Mouse (Mus musculus) liver, embryonic 16.5 days (tissue): ENCODE measurements around the gene Prkch. TPM values are rescaled to one million over a fixed set of nuclear protein-coding genes. Genes with fewer than 3 reads are reported as not detected.

Experiments
- ATAC-seq: fragments of 200-750 bp; cut with Nextera tagmentation; 2 replicates; pipeline ENCODE4 v1.8.0; 2017; ENCODE audit warnings: low read depth, mild to moderate bottlenecking, moderate number of reproducible peaks, moderate library complexity
- H3K27ac ChIP-seq: fragments of 300-500 bp; sonication (generic); 2 replicates; pipeline ENCODE4 v1.5.1; 2014; ENCODE audit warnings: mild to moderate bottlenecking, low read length
- H3K27me3 ChIP-seq: fragments of 300-500 bp; sonication (generic); 2 replicates; pipeline ENCODE4 v1.6.1; 2014; ENCODE audit warnings: low read depth, low read length, mixed read lengths; ENCODE audit not compliant: control insufficient read depth, insufficient read depth
- H3K36me3 ChIP-seq: fragments of 300-500 bp; sonication (generic); 2 replicates; pipeline ENCODE4 v1.6.1; 2014; ENCODE audit warnings: mild to moderate bottlenecking; ENCODE audit not compliant: control insufficient read depth, insufficient read depth
- H3K4me1 ChIP-seq: fragments of 300-500 bp; sonication (generic); 2 replicates; pipeline ENCODE4 v1.6.1; 2014; ENCODE audit warnings: low read depth, low read length, mixed read lengths; ENCODE audit not compliant: control insufficient read depth
- H3K4me2 ChIP-seq: fragments of 300-500 bp; sonication (generic); 2 replicates; pipeline ENCODE4 v1.6.1; 2014; ENCODE audit warnings: low read depth, low read length, mixed read lengths
- H3K4me3 ChIP-seq: fragments of 300-500 bp; sonication (generic); 2 replicates; pipeline ENCODE4 v1.5.1; 2014; ENCODE audit warnings: low read depth, mild to moderate bottlenecking, low read length
- H3K9ac ChIP-seq: fragments of 300-500 bp; sonication (generic); 2 replicates; pipeline ENCODE4 v1.6.1; 2014; ENCODE audit warnings: low read depth, low read length
- H3K9me3 ChIP-seq: fragments of 300-500 bp; sonication (generic); replicated peaks from 2 replicates; pipeline ENCODE4 v1.6.1; 2016; ENCODE audit warnings: low read length; ENCODE audit not compliant: control insufficient read depth
- WGBS: fragments of 180-500 bp; shearing (Covaris S2); extraction: QIAGEN DNeasy Blood & Tissue Kit; methylation state at CpG from one replicate; pipeline ENCODE4 v1.1.7; 2014; ENCODE audit not compliant: insufficient replicate concordance; 5-methylcytosine and 5-hydroxymethylcytosine counted together
- polyA plus RNA-seq: library from polyadenylated mRNA; unstranded; fragments of >200 nt; fragmentation: Nextera tagmentation; extraction: Ambion mirVana; gene quantifications from 2 replicates; pipeline ENCODE4 v1.2.1, GENCODE M21; 2015

Gene Prkch
- polyA plus RNA-seq, 1 experiment from 2014 or later: 1.6 TPM

GRCm38 (mm10) chr12:73781425-73782032 lies 196.9 kb downstream of the Prkch start:
- no peak overlapping the region for H3K27ac ChIP-seq
- no peak overlapping the region for H3K4me3 ChIP-seq
- no peak overlapping the region for H3K9ac ChIP-seq
- ATAC-seq: no peak
- WGBS: 61% methylated on average over 6 of the region's 6 CpGs
- no peaks in the 10 kb centered on the region for H3K27me3 ChIP-seq
- no peaks in the 10 kb centered on the region for H3K36me3 ChIP-seq
- H3K9me3 ChIP-seq: no peaks in the 10 kb centered on the region
- H3K4me1 ChIP-seq: peaks cover 7% of the 10 kb centered on the region
- H3K4me2 ChIP-seq: no peak overlapping the region

DNA sequence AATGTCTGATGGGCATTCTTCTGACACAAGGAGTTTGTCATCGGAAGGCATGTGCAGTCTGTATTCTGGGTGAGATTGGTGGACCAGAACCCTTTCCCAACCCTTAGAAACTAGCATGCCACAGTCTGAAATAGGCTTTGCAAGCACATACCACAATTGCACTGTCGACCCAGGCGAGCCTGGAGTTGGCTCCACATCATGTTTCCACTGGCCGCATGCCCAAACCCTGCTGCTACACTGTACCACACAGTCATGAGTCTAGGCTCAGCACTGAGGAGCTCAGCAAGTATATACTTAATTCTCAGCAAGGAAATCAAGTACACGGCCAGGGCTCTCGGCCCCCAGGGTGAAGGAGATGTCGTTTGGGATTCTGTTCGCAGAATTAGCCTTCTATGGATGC lies 202.3 kb downstream of the Prkch start:
- WGBS: 65% methylated on average over 8 of the region's 8 CpGs
- H3K9ac ChIP-seq: no peak overlapping the region
- H3K9me3 ChIP-seq: no peaks in the 10 kb centered on the region
- H3K4me3 ChIP-seq: no peak overlapping the region
- no peaks in the 10 kb centered on the region for H3K4me1 ChIP-seq
- no peaks in the 10 kb centered on the region for H3K36me3 ChIP-seq
- no peaks in the 10 kb centered on the region for H3K27me3 ChIP-seq
- no peak for ATAC-seq
- no peak overlapping the region for H3K27ac ChIP-seq
- no peak overlapping the region for H3K4me2 ChIP-seq

- no peaks in the 10 kb centered on the region for H3K27me3 ChIP-seq
- no peak overlapping the region for H3K27ac ChIP-seq
- H3K4me1 ChIP-seq: no peaks in the 10 kb centered on the region; the same call in 1 of the 2 replicates
- H3K36me3 ChIP-seq: no peaks in the 10 kb centered on the region
- no peak for ATAC-seq
- 26% methylated on average over 3 of the region's 3 CpGs for WGBS
- no peak overlapping the region for H3K9ac ChIP-seq
- H3K4me3 ChIP-seq: no peak overlapping the region
- H3K9me3 ChIP-seq: no peaks in the 10 kb centered on the region
- H3K4me2 ChIP-seq: no peak overlapping the region
Observed at GRCm38 (mm10) chr12:73788850-73789249, 204.3 kb downstream of the Prkch start.

DNA sequence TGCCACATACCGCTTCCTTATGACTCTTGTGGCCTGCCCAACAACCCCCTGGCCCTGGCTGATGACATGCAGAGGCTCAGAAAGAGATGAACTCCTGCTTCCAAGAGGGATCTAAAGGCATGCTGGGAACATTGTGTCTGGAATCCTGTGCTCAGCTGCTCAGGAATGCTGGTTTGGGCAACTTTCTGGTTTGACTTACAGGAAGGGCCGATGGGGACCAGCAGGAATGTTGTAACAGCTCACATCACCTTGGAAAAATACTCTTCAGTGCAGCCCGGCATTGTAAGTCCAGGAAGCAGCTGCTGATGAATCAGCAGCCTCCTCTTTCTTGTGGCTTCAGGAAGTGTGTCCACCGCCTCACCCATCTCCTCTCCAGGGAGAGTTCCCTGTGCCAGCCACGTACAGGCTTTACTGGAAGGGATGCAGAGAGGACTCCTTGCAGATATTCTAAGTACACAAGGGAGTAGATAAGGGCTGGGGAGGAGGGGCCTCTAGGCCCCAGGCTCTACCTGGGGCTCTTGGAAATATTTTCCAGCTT lies 206.0 kb downstream of the Prkch start:
- 31% methylated on average over 5 of the region's 5 CpGs for WGBS
- H3K36me3 ChIP-seq: no peaks in the 10 kb centered on the region
- no peaks in the 10 kb centered on the region for H3K27me3 ChIP-seq
- no peaks in the 10 kb centered on the region; the same call in 1 of the 2 replicates for H3K4me1 ChIP-seq
- H3K4me3 ChIP-seq: no peak overlapping the region
- ATAC-seq: no peak
- H3K27ac ChIP-seq: no peak overlapping the region
- H3K4me2 ChIP-seq: no peak overlapping the region
- H3K9ac ChIP-seq: no peak overlapping the region
- H3K9me3 ChIP-seq: no peaks in the 10 kb centered on the region

DNA sequence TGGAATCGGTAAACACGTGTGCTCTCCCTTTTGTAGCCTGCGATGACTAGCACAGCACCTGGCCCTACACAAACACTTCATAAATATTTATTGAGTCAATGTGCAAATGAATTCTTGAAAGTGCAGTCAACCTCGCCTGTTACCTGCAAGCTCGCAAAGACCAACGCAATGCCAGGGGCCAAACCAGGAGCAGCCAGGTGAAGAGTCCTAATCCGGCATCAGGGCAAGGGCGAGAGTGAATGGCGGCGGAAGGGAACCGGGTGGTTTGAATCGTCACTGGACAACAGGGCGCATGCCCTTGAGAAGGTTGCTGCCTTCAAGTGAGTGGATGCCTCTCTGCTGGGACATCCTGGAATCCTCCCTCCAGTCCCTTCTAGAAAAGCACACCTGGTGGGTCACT lies 208.6 kb downstream of the Prkch start:
- no peaks in the 10 kb centered on the region for H3K27me3 ChIP-seq
- H3K9ac ChIP-seq: no peak overlapping the region
- no peak overlapping the region for H3K4me2 ChIP-seq
- no peak overlapping the region for H3K4me3 ChIP-seq
- H3K9me3 ChIP-seq: no peaks in the 10 kb centered on the region
- ATAC-seq: no peak
- H3K4me1 ChIP-seq: no peaks in the 10 kb centered on the region; the same call in 1 of the 2 replicates
- no peaks in the 10 kb centered on the region for H3K36me3 ChIP-seq
- H3K27ac ChIP-seq: no peak overlapping the region
- WGBS: 51% methylated on average over 13 of the region's 13 CpGs

DNA sequence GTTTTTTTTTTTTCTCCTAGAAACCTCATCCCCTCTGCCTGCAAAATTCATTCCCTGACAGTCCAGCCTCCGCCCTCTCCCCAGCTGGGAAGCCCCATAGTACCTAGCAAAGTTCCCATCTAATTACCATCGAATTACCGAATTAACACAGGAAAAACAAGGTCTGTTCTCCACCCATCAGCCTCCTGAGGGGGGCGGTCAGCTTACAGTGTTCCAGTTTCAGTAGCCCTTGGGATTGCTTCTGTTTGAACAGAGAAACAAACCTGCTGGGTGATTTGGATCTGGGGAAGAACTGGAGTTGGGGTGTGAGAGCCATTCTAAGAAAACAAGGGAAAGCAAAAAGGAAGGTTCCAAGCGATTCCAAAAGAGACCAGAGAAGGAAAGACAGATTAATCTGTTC lies 209.1 kb downstream of the Prkch start:
- H3K36me3 ChIP-seq: no peaks in the 10 kb centered on the region
- H3K4me3 ChIP-seq: no peak overlapping the region
- H3K9ac ChIP-seq: no peak overlapping the region
- H3K27ac ChIP-seq: no peak overlapping the region
- H3K4me2 ChIP-seq: peak overlapping the region; percentile 45; the same call in 1 of the 2 replicates
- no peaks in the 10 kb centered on the region; the same call in 1 of the 2 replicates for H3K4me1 ChIP-seq
- no peaks in the 10 kb centered on the region for H3K9me3 ChIP-seq
- 32% methylated on average over 5 of the region's 5 CpGs for WGBS
- no peak for ATAC-seq
- H3K27me3 ChIP-seq: no peaks in the 10 kb centered on the region

GRCm38 (mm10) chr12:73794151-73794883 lies 209.7 kb downstream of the Prkch start:
- no peaks in the 10 kb centered on the region for H3K27me3 ChIP-seq
- no peak overlapping the region for H3K4me3 ChIP-seq
- no peak overlapping the region for H3K9ac ChIP-seq
- peak overlapping the region; percentile 45 for H3K4me2 ChIP-seq
- no peak overlapping the region for H3K27ac ChIP-seq
- no peaks in the 10 kb centered on the region for H3K36me3 ChIP-seq
- 32% methylated on average over 17 of the region's 17 CpGs for WGBS
- peak; percentile 51; the same call in 1 of the 2 replicates for ATAC-seq
- H3K9me3 ChIP-seq: no peaks in the 10 kb centered on the region
- no peaks in the 10 kb centered on the region; the same call in 1 of the 2 replicates for H3K4me1 ChIP-seq

DNA sequence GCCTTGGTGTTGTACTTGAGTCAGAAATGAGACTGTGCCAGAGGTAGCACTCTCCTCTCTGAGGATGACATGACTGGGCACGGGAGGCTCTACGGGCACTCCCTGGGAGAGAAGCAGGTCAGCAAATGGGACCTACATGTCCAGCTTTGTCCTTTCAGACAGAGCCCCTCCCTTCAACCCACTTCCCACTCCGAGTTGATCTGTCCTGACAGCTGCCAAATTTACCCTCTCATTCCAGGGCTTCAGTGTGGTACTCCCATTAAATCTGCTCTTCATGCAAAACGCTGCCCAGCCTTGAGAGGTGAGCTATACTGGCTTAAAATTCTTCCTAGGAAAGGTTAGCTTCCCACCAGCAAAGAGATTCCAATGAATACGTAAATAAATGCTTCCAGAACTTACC lies 215.1 kb downstream of the Prkch start:
- no peak for ATAC-seq
- H3K4me1 ChIP-seq: no peaks in the 10 kb centered on the region
- no peak overlapping the region for H3K27ac ChIP-seq
- no peak overlapping the region for H3K4me2 ChIP-seq
- no peaks in the 10 kb centered on the region for H3K36me3 ChIP-seq
- no peak overlapping the region for H3K9ac ChIP-seq
- no peaks in the 10 kb centered on the region for H3K9me3 ChIP-seq
- no peak overlapping the region for H3K4me3 ChIP-seq
- no peaks in the 10 kb centered on the region for H3K27me3 ChIP-seq
- WGBS: 58% methylated on average over 5 of the region's 5 CpGs

DNA sequence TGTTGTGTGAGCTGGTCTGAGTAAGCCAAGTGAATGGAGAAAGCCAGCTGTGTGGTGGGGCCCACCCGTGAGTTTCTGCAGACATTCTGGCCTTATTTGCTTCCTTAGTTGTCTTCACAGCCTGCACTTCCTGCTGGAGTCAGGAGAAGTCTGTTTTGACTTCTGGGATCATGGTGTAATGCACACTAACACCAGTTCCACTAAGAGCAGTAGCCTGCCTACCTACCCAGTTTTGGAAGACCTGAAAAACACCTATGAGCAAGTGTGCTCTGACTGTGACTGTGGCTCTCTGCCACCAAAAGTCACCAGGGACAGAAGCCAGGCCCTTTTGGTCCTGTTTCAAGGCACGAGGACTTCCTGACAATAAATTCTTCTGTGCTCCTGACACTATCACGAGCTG lies 216.3 kb downstream of the Prkch start:
- no peak overlapping the region for H3K27ac ChIP-seq
- H3K4me1 ChIP-seq: no peaks in the 10 kb centered on the region
- H3K4me2 ChIP-seq: no peak overlapping the region
- no peak overlapping the region for H3K9ac ChIP-seq
- H3K9me3 ChIP-seq: no peaks in the 10 kb centered on the region
- no peak overlapping the region for H3K4me3 ChIP-seq
- H3K27me3 ChIP-seq: no peaks in the 10 kb centered on the region
- H3K36me3 ChIP-seq: no peaks in the 10 kb centered on the region
- ATAC-seq: no peak
- 21% methylated on average over 3 of the region's 3 CpGs for WGBS
